Mouse (Mus musculus): Measurements from ENCODE around the gene Fryl.
A peak's percentile ranks its signal among the peaks of the same experiment; 100 is the strongest.

Gene Fryl

GRCm38 (mm10) chr5:73194083-73194570 lies 62.3 kb downstream of the Fryl start:
- no peak for DNase-seq (ENCODE audit: low spot score)

- no peak for DNase-seq (ENCODE audit: low spot score)
Measured at GRCm38 (mm10) chr5:73193627-73194026, 62.8 kb downstream of the Fryl start.

DNA sequence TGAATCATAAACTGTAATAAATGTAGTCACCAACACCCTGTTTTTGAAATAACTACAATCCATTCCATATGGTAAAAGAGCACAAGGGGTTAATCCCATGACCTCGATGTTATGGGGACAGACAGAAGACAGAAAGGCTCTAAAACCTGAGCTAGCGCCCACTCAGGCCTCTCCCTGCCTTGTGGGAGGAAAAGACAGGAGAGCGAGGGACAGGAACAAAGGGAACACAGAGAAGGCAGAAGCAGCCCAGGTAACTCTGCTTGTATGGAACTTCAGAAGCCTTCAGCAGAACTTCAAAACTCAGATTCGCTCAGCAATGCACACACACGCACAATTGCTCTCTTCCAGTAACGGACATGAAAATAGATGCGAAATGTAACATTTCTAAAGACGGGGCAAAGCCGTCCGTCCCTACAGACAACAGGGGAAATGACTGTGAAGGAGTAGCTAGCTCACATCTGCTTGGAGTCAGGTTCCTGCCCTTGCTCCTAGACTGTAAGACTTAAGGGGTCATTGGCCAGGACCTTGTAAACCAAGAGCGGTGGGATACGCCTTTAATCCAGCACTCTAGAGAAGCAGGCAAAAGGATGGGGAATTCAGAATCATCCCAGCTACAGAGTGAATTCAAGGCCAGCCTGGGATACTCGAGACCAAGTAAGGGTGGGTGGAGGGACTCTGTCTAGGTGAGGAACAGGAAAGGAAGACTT lies 63.4 kb downstream of the Fryl start:
- DNase-seq (ENCODE audit: low spot score) = no peak

GRCm38 (mm10) chr5:73191765-73192164 lies 64.7 kb downstream of the Fryl start:
- no peak for DNase-seq (ENCODE audit: low spot score)

DNA sequence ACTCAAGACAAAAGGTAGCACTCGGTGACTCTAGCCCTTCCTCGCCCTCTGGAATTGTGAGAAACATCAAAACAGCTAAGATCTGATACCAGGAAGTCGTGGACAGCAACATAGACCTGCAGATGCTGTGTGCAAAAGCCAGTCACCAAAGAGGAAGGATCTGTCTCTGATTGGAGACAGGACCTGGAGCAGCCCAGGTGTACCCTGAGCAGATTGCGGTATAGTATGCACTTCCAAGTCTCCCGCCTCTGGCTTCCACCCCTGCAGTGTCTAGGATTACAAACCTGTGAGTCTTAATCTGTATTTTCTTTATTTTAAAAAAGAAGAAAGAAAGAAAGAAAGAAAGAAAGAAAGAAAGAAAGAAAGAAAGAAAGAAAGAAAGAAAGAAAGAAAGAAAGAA lies 66.3 kb downstream of the Fryl start:
- DNase-seq (ENCODE audit: low spot score) = no peak

GRCm38 (mm10) chr5:73189443-73190160 lies 66.8 kb downstream of the Fryl start:
- no peak for DNase-seq (ENCODE audit: low spot score)

DNA sequence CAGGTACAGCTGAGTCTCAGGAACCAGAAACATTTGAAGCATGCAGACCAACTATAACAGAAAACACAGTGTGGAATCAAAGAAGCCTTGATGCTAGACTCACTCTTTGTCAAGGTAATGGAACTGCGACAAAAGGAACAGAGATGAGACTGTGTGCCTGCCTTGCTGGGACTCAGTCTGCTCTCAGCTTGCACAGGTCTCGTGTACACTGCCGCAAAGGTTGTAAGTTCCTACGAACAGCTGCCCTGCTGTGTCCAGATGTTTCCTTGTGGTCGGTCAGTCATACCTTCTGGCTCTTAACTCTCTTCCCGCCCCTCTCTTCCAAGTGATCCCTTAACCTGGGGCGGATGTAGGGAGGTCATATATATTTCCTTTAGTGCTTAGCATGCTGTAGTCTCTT lies 67.8 kb downstream of the Fryl start:
- no peak for DNase-seq (ENCODE audit: low spot score)

GRCm38 (mm10) chr5:73188164-73188563 lies 68.3 kb downstream of the Fryl start:
- no peak for DNase-seq (ENCODE audit: low spot score)

- DNase-seq (ENCODE audit: low spot score) = no peak
Measured at GRCm38 (mm10) chr5:73186912-73187311, 69.5 kb downstream of the Fryl start.

DNA sequence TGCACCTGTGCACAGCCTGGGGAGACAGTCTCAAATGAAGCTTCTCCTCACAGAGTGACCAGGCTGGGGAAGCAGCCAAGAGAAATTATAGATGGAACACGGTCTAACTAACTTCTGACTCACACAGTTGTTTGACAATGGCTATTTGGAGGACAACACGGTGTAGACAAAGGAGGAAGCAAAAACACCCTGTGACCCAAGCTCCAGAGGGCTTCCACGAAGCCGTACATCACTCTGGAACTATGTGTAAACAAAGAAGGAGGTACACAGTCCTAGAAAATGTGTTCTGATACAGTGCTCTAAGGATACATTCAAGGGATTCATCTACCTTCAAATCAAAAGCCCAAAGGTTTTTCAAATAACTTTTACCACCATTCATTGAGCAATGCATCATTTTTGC lies 71.0 kb downstream of the Fryl start:
- no peak for DNase-seq (ENCODE audit: low spot score)

- no peak for DNase-seq (ENCODE audit: low spot score)
Measured at GRCm38 (mm10) chr5:73182701-73183447, 73.5 kb downstream of the Fryl start.

- no peak for DNase-seq (ENCODE audit: low spot score)
Measured at GRCm38 (mm10) chr5:73182191-73182590, 74.2 kb downstream of the Fryl start.

DNA sequence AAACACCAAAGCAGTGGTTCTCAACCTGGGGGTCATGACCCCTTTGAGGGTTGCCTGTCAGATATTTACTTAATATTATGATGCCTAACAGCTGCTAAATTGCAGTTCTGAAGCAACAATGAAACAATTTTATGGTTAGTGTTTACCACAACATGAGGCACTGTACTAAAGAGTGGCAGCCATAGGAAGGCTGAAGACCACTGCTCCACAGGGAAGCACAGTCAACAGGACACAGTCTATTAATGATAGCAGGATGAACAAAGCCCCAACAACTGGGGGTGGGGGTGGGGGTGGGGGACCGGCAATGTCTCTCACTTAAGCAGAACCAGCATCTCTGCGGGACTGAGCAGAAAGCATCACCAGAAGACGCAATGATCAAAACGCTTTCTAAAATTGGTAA lies 80.1 kb downstream of the Fryl start:
- DNase-seq (ENCODE audit: low spot score) = no peak

DNA sequence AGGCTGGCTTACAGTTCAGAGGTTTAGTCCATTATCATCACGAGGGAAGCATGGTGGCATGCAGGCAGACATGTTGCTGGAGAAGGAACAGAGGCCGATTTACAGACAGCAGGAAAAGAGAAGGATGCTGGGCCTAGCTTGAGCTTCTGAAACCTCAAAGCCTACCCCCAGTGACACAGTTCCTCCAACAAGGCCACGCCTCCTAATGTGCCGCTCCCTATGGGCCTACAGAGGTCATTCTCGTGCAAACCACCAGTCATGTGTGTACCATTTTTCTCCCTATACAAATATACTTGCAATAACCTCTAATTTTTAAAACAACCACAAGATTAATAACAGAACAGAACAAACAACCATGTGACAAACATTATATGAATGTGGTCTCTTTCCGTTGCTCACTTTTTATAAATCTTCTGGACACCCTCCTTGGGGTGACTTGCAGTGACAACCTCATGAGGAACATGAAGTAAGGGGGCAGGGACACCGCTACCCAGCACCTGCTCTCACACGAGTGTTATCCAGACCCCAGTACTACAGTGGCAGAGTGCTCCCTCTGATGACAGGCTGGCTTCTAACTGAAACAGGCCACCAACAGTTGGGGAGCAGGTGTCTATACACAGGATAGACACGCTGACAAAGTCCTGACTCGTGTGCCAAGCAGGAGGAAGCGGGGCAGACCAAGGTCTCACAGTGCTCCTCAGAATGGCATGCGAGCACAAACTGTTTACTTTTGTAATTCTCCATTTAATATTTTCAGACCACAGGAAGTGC lies 80.9 kb downstream of the Fryl start:
- DNase-seq (ENCODE audit: low spot score) = no peak

DNA sequence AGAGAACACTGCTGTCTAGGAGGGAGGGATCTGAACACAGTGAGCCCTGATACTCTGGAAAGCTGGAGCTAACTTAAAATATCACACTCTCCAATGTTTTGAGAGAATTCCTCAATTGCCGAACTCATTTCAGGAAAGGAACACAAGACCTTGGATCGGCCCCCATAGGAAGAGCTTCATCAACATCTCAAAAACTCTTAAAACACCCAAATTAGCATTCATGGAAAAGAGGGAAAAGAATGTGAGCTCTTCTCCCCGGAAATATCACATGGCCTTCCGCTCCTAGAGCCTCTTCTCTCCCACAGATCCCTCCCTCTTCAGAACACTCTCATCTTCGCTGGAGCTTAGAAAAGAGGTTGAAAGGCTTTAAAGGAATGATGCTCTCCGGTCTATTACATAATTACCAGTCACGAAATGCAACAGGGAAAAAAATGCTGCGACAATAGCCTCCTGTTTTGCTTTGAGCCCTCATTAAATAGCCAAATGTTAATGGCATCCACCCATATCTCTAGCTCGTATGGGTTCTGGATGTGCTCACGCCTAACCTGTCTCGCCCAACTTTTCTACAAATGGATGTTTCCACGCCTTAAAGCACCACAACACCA lies 84.4 kb downstream of the Fryl start:
- DNase-seq (ENCODE audit: low spot score) = no peak

DNA sequence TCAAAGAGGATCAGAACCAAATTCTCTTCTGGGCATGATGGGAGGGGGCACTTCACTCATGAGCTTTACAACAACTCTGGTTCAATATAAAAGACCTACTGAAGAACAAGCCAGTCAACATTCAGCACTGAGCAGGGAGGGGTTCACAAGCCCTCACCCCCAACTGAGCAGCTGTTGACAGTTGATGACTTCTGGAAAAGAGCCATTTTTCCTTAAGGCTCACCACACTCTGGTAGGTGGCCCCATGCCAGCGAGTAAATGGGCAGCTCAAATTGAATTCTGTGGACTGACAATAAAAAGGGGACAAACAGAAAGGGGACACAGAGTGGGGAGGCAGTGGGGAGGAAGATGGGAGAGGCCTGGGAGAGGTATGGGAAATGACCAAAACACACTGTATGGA lies 85.2 kb downstream of the Fryl start:
- DNase-seq (ENCODE audit: low spot score) = no peak

- DNase-seq (ENCODE audit: low spot score) = no peak
Measured at GRCm38 (mm10) chr5:73168769-73169272, 87.6 kb downstream of the Fryl start.

GRCm38 (mm10) chr5:73167976-73168768 lies 88.2 kb downstream of the Fryl start:
- DNase-seq (ENCODE audit: low spot score) = peak; percentile 26

- DNase-seq (ENCODE audit: low spot score) = no peak
Measured at GRCm38 (mm10) chr5:73163970-73164369, 92.4 kb downstream of the Fryl start.

GRCm38 (mm10) chr5:73162492-73162891 lies 93.9 kb downstream of the Fryl start:
- no peak for DNase-seq (ENCODE audit: low spot score)

DNA sequence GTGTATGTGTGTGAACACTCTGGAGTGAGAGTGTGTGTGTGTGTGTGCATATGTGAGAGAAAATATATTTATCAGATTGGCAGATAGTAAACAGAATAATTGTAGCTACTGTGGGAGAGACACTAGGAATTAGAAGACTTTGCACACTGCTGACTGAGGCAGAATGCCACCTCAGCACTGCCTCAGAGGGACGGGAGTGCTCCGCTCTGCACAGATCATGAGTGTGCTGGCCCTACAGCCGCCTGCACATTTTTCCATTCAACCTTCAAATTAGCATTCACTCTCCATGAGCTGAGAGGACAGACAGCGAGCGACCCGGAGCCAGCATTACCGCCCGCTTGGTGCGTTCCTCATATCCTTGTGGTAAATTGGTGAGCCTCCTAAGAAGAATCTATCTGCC lies 96.0 kb downstream of the Fryl start:
- no peak for DNase-seq (ENCODE audit: low spot score)
